Mouse (Mus musculus): Measurements from ENCODE around the gene Zdhhc25. TPM values are rescaled to one million over a fixed set of nuclear protein-coding genes. Genes with fewer than 3 reads are reported as not detected.

The Zdhhc25 gene
- polyA plus RNA-seq, 1 experiment from 2014 or later, result not detected

DNA sequence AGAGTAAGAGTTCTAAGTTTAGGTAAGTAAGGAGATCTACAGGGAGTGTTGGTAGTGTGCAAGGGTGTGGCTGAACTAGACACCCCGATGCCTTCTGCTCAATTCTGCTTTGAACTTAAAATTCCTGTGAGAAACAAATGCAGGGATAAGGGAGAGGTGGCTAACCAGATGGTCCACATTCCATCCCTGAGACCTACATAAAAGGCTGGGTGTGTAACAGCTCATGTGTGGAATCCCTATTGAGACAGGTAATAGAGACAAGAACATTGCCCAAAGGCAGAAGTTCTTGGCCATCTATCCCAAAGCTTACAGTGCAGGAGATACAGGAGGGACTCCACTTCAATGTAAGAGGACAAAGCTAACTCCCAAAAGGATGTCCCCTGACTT lies 3.6 kb downstream of the Zdhhc25 start:
- no peak for ATAC-seq
- no peak for DNase-seq (ENCODE audit: low read depth, low spot score)
- ChIA-PET CTCF (no interaction called here), POLR2A (no interaction called here)
- no peak for TF ChIP-seq CTCF (IDR thresholded peaks at IDR 0.05)
- in situ Hi-C loops (cut with MboI; ENCODE audit: low pct_unique_long_range_greater_than_20kb), result no loop called here
- H3K27me3 ChIP-seq, result peaks cover 3% of the 10 kb centered on the region

DNA sequence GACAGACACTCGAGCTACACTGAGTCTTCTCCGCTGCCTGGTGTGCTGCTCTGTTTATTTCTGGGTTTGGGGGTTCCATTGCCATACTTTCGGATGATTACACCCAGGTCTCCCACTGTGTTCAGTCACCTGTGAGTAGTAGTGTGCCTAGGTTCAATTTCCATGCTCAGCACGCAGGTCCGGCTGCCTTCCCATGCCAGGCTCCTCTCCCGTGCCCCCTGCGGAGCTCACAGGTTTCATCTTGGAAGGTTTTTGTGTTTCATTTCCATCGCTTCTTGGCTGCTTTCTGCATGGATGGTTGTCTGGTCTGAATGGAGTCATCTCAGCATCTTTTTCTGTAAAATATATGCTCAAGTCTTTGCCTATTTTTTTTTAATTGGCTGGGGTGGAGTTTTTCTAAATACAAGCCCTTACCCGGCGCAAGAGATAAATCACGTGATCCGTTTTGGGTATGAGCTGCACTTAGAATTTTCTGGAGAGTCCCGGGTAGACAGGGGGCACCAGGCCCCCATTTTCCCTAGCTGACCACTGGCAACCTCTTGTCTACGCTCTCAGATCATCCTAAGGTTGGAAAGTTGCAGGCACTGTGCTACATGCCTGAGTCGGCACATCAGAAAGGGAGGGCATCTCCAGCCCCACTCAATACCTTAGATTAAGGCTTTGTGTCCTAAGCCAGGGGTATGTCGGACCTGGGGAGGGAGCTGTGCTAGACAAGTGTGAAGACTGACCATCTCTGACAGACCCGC lies 4.7 kb downstream of the Zdhhc25 start:
- no peak for ATAC-seq
- no peak for TF ChIP-seq CTCF (IDR thresholded peaks at IDR 0.05)
- ChIA-PET CTCF (no interaction called here), POLR2A (no interaction called here)
- DNase-seq (ENCODE audit: low read depth, low spot score), result no peak
- in situ Hi-C loops (cut with MboI; ENCODE audit: low pct_unique_long_range_greater_than_20kb), result no loop called here
- peaks cover 3% of the 10 kb centered on the region for H3K27me3 ChIP-seq

DNA sequence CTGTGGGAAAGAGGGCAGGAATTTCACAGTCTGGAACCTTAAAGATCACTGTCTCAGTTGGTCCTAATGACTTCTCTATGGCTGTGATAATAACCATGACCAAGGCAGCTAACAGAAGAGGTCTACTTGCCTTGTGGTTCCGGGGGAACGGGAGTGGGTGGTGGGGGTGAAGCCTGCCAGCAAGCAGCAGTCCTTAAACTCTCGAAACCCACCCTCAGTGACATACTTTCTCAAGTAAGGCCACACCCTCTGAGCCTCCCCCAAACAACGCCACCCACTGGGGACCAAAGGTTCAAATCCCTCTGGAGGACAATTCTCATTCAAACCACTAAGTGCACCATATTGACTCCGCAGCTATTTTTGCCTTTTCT lies 5.3 kb downstream of the Zdhhc25 start:
- no peak for TF ChIP-seq CTCF (IDR thresholded peaks at IDR 0.05)
- ChIA-PET CTCF (no interaction called here), POLR2A (no interaction called here)
- H3K27me3 ChIP-seq, result peaks cover 3% of the 10 kb centered on the region
- no peak for ATAC-seq
- in situ Hi-C loops (cut with MboI; ENCODE audit: low pct_unique_long_range_greater_than_20kb), result no loop called here
- no peak for DNase-seq (ENCODE audit: low read depth, low spot score)

GRCm38 (mm10) chr15:88617125-88617524 lies 17.0 kb downstream of the Zdhhc25 start:
- ATAC-seq (no peak), DNase-seq (ENCODE audit: low read depth, low spot score) (no peak)
- no peak for TF ChIP-seq CTCF (IDR thresholded peaks at IDR 0.05)
- peaks cover 30% of the 10 kb centered on the region for H3K27me3 ChIP-seq
- ChIA-PET CTCF (interaction anchor here (1.4 kb wide), 1 partner anchor 13 kb away, joined by 6 read pairs; no protein-coding TSS in a partner anchor), POLR2A (no interaction called here)
- in situ Hi-C loops (cut with MboI; ENCODE audit: low pct_unique_long_range_greater_than_20kb), result no loop called here

- DNase-seq (ENCODE audit: low read depth, low spot score), result no peak
- ATAC-seq, result no peak
- H3K27me3 ChIP-seq, result peaks cover 31% of the 10 kb centered on the region
- TF ChIP-seq CTCF (IDR thresholded peaks at IDR 0.05), result peak; percentile 36
- POLR2A ChIA-PET, result no interaction called here
- in situ Hi-C loops (cut with MboI; ENCODE audit: low pct_unique_long_range_greater_than_20kb), result no loop called here
- CTCF ChIA-PET, result interaction anchor here (1.4 to 1.9 kb wide), 2 partner anchors 9 to 12 kb away, joined by 6 read pairs; no protein-coding TSS in a partner anchor
Observed at GRCm38 (mm10) chr15:88618008-88618773, 18.1 kb downstream of the Zdhhc25 start.

- no peak for ATAC-seq
- ChIA-PET POLR2A (no interaction called here), CTCF (no interaction called here)
- in situ Hi-C loops (cut with MboI; ENCODE audit: low pct_unique_long_range_greater_than_20kb), result no loop called here
- peaks cover 23% of the 10 kb centered on the region for H3K27me3 ChIP-seq
- no peak for TF ChIP-seq CTCF (IDR thresholded peaks at IDR 0.05)
- no peak for DNase-seq (ENCODE audit: low read depth, low spot score)
Observed at GRCm38 (mm10) chr15:88620017-88620416, 19.9 kb downstream of the Zdhhc25 start.

- TF ChIP-seq CTCF (IDR thresholded peaks at IDR 0.05), result no peak
- ChIA-PET POLR2A (no interaction called here), CTCF (no interaction called here)
- in situ Hi-C loops (cut with MboI; ENCODE audit: low pct_unique_long_range_greater_than_20kb), result no loop called here
- DNase-seq (ENCODE audit: low read depth, low spot score) (no peak), ATAC-seq (no peak)
- peaks cover 8% of the 10 kb centered on the region for H3K27me3 ChIP-seq
Observed at GRCm38 (mm10) chr15:88623891-88624290, 23.8 kb downstream of the Zdhhc25 start.

DNA sequence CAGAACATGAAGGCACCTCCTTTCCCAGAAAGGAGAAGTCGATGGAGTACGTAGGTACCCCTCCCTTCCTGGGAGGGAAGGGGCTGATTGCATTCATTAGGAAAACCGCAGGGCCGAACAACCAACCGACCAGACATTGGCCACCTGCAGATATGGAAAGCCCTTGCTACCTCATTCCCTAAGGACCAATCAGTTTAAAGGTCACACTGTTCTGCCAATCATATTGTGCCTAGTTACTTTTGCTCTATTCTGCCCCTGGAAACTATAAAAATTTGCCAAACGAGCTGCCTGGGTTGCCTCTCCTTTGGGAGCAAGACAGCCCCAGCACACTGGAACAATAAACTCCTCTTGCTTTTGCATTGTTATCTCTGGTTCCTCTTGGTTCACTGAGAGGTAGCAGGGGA lies 24.8 kb downstream of the Zdhhc25 start:
- in situ Hi-C loops (cut with MboI; ENCODE audit: low pct_unique_long_range_greater_than_20kb), result no loop called here
- no peak for DNase-seq (ENCODE audit: low read depth, low spot score)

DNA sequence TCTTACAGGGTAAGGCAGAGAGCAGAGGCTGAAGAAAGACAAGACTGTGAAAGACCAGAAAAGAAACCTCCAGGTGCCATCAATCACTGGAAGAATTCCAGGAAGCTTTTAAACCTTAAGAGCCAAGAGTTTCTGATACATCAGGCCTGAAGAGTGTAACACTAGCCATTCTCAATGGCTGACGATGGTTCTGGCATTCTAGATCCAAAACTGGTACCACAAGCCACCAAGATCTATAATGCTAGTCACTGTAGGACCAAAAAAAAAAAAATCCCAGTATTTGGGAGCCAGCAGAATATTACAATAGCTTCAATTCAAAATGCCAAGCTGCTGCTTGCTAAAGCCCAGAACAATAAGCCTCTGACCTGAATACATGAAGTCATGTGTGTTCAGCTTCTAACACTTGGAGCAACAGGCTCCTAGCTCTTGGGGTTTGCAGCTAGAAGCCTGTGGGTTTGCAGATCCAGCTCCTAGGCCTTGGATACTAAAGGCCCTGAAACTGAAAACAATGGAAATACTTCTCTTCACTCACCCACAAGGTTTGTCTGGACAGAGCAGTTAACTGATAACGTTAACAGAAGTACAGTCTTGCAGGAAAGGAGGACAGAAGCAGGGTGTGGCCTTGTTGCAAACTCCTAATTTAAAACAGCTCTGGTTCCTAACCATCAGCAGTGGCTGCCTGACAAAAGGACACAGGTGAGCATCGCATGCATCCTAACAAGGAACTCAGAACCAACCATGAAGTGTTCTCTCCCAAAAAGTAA lies 25.4 kb downstream of the Zdhhc25 start:
- DNase-seq (ENCODE audit: low read depth, low spot score) (no peak), ATAC-seq (no peak)
- in situ Hi-C loops (cut with MboI; ENCODE audit: low pct_unique_long_range_greater_than_20kb), result no loop called here
- POLR2A ChIA-PET, result no interaction called here
- TF ChIP-seq CTCF (IDR thresholded peaks at IDR 0.05), result no peak
- CTCF ChIA-PET, result no interaction called here
- H3K27me3 ChIP-seq, result peaks cover 8% of the 10 kb centered on the region

More for the DNA sequence above, 24.8 kb downstream of the Zdhhc25 start:
- peaks cover 8% of the 10 kb centered on the region for H3K27me3 ChIP-seq
- ChIA-PET POLR2A (no interaction called here), CTCF (no interaction called here)
- ATAC-seq, result no peak
- TF ChIP-seq CTCF (IDR thresholded peaks at IDR 0.05), result no peak

DNA sequence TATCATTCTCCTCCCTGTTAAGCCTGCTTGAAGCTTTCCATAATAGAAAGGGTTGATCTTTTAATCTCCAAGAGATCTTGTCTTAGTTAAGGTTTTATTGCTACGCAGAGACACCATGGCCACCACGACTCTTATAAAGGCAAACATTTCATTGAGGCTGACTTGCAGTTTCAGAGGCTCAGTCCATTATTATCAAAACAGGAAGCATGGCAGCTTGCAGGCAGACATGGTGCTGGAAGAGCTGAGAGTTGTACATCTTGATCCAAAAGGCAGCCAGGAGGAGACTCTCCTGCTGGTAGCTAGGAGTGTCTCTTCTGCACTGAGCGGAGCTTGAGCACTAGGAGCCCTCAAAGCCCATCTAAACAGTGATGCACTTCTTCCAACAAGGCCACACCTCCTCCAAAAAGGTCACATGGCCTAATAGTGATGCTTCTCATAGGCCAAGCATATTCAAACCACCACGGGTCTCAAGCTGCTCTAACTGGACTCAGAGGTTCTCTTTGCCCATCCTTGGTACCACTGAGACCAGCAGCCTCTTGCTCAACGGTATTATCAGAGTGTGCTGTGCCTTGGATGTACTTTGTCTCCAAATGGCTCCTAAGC lies 26.9 kb downstream of the Zdhhc25 start:
- POLR2A ChIA-PET, result no interaction called here

More for the DNA sequence above, 26.9 kb downstream of the Zdhhc25 start:
- ATAC-seq, result no peak
- in situ Hi-C loops (cut with MboI; ENCODE audit: low pct_unique_long_range_greater_than_20kb), result no loop called here
- DNase-seq (ENCODE audit: low read depth, low spot score), result no peak
- TF ChIP-seq CTCF (IDR thresholded peaks at IDR 0.05), result no peak
- CTCF ChIA-PET, result no interaction called here
- peaks cover 6% of the 10 kb centered on the region for H3K27me3 ChIP-seq
